Mouse (Mus musculus) CH12.LX (cell line): Measurements from ENCODE around the gene Ndufv3. TPM values are rescaled to one million over a fixed set of nuclear protein-coding genes. Genes with fewer than 3 reads are reported as not detected.

Experiments
- DNase-seq: peaks from one replicate; pipeline ENCODE4 v3.0.0-alpha.2; 2013; ENCODE audit errors: extremely low read depth
- H3K27ac ChIP-seq: 2 replicates; pipeline ENCODE4 v1.5.1; 2012; ENCODE audit warnings: low read depth, mild to moderate bottlenecking, control low read depth, moderate library complexity; ENCODE audit not compliant: insufficient read depth
- H3K27me3 ChIP-seq: replicated peaks from 2 replicates; pipeline ENCODE3; 2012; ENCODE audit warnings: inconsistent platforms
- H3K36me3 ChIP-seq, 2 experiments: replicated peaks in 1 of 2; 2 replicates each; pipeline versions ENCODE3 to v1.6.1; 2012; ENCODE audit warnings: inconsistent platforms in 1 of 2, low read length in 1 of 2, mild to moderate bottlenecking in 1 of 2, mixed read lengths in 1 of 2, moderate library complexity in 1 of 2; ENCODE audit not compliant: control insufficient read depth in 1 of 2, insufficient read depth in 1 of 2
- H3K4me1 ChIP-seq, 2 experiments: 2 replicates each; pipeline ENCODE4 v1.6.1; 2012; ENCODE audit warnings: inconsistent platforms in 1 of 2, moderate library complexity in 1 of 2; ENCODE audit not compliant: insufficient read depth in 2 of 2, control insufficient read depth in 1 of 2
- H3K4me2 ChIP-seq: 2 replicates; pipeline ENCODE4 v1.6.1; 2012; ENCODE audit warnings: low read depth, mild to moderate bottlenecking, control low read depth; ENCODE audit not compliant: poor library complexity, insufficient read depth, severe bottlenecking
- H3K4me3 ChIP-seq, 3 experiments: fragments of 150-350 bp in 1 of 3; sonication (generic) in 1 of 3; replicated peaks in 1 of 3; 2 replicates each; pipeline versions ENCODE3 to v1.5.1; 2011 to 2012; ENCODE audit warnings: low read depth in 2 of 3, low read length in 2 of 3, mild to moderate bottlenecking in 2 of 3, moderate library complexity in 2 of 3, control low read depth in 1 of 3, improper control_type of control experiment in 1 of 3, inconsistent platforms in 1 of 3, mixed read lengths in 1 of 3; ENCODE audit not compliant: poor library complexity in 1 of 3
- H3K79me2 ChIP-seq: replicated peaks from 2 replicates; pipeline ENCODE4 v1.6.1; 2012; ENCODE audit warnings: mild to moderate bottlenecking, moderate library complexity; ENCODE audit not compliant: control insufficient read depth, poor library complexity, insufficient read depth, severe bottlenecking; ENCODE audit errors: extremely low read depth
- H3K9ac ChIP-seq: 2 replicates; pipeline ENCODE4 v1.6.1; 2012; ENCODE audit warnings: low read depth, mild to moderate bottlenecking, control low read depth, moderate library complexity; ENCODE audit not compliant: insufficient read depth
- H3K9me3 ChIP-seq: replicated peaks from 2 replicates; pipeline ENCODE3; 2012; ENCODE audit warnings: low read length, inconsistent platforms, mixed read lengths
- BHLHE40 ChIP-seq: IDR thresholded peaks from 2 replicates; pipeline ENCODE4 v1.6.1; 2011; ENCODE audit warnings: mild to moderate bottlenecking, low read depth, low read length, improper control_type of control experiment
- CHD1 ChIP-seq: IDR thresholded peaks from 2 replicates; pipeline ENCODE4 v1.6.1; 2012; ENCODE audit warnings: low read depth, low read length, improper control_type of control experiment, inconsistent platforms
- CTCF ChIP-seq, 2 experiments: IDR thresholded peaks in 1 of 2; conservative IDR thresholded peaks in 1 of 2; 2 replicates each; pipeline ENCODE4 v1.5.1; 2011 to 2012; ENCODE audit warnings: low read depth in 2 of 2, low read length in 2 of 2, improper control_type of control experiment in 1 of 2, inconsistent platforms in 1 of 2, mild to moderate bottlenecking in 1 of 2, moderate library complexity in 1 of 2
- E2F4 ChIP-seq: IDR thresholded peaks from 2 replicates; pipeline ENCODE4 v1.6.1; 2011; ENCODE audit warnings: low read depth, low read length, improper control_type of control experiment; ENCODE audit not compliant: insufficient replicate concordance
- ELF1 ChIP-seq: IDR thresholded peaks from 2 replicates; pipeline ENCODE4 v1.6.1; 2014; ENCODE audit warnings: low read depth, mild to moderate bottlenecking, inconsistent platforms, low read length, improper control_type of control experiment
- EP300 ChIP-seq: IDR thresholded peaks from 2 replicates; pipeline ENCODE4 v1.6.1; 2011; ENCODE audit warnings: low read length, improper control_type of control experiment
- MAX ChIP-seq: IDR thresholded peaks from 2 replicates; pipeline ENCODE4 v1.6.1; 2011; ENCODE audit warnings: low read length, improper control_type of control experiment
- NRF1 ChIP-seq: IDR thresholded peaks from 2 replicates; pipeline ENCODE4 v1.6.1; 2014; ENCODE audit warnings: low read depth, mild to moderate bottlenecking, inconsistent platforms, low read length, improper control_type of control experiment, moderate library complexity
- POLR2A ChIP-seq: IDR thresholded peaks from 2 replicates; pipeline ENCODE4 v1.6.1; 2011; ENCODE audit warnings: low read depth, mild to moderate bottlenecking, improper control_type of control experiment, low read length
- TBP ChIP-seq: conservative IDR thresholded peaks from 2 replicates; pipeline ENCODE4 v1.6.1; 2011; ENCODE audit warnings: low read depth, low read length, improper control_type of control experiment
- TCF12 ChIP-seq: IDR thresholded peaks from 2 replicates; pipeline ENCODE4 v1.6.1; 2014; ENCODE audit warnings: low read depth, mild to moderate bottlenecking, inconsistent platforms, low read length, improper control_type of control experiment
- USF2 ChIP-seq: conservative IDR thresholded peaks from 2 replicates; pipeline ENCODE4 v1.6.1; 2011; ENCODE audit warnings: low read depth, low read length, improper control_type of control experiment
- ZC3H11A ChIP-seq: IDR thresholded peaks from 2 replicates; pipeline ENCODE4 v1.6.1; 2012; ENCODE audit warnings: low read depth, mild to moderate bottlenecking, inconsistent platforms, low read length, improper control_type of control experiment
- ZKSCAN1 ChIP-seq: IDR thresholded peaks from 2 replicates; pipeline ENCODE4 v1.6.1; 2012; ENCODE audit warnings: low read depth, inconsistent platforms, low read length, improper control_type of control experiment, borderline replicate concordance
- ZNF384 ChIP-seq: IDR thresholded peaks from 2 replicates; pipeline ENCODE4 v1.6.1; 2012; ENCODE audit warnings: low read depth, low read length, improper control_type of control experiment, inconsistent platforms
- dilution Hi-C: fragments of 300-500 bp; cut with MboI; formaldehyde crosslinking; loops from 2 replicates; pipeline ENCODE4 v1.14.3; 2020; ENCODE audit warnings: low sequenced_read_pairs; ENCODE audit not compliant: extremely low pct_unique_long_range_greater_than_20kb, extremely low pct_ligation_motif_present
- in situ Hi-C: fragments of 300-500 bp; cut with MboI; formaldehyde crosslinking; loops from 3 replicates; pipeline ENCODE4 v1.14.3; 2019; ENCODE audit warnings: low sequenced_read_pairs, low pct_ligation_motif_present, low pct_unique_long_range_greater_than_20kb, mixed read lengths
- polyA plus RNA-seq: library from polyadenylated mRNA; unstranded; fragments of >175 nt; gene quantifications from 2 replicates; pipeline ENCODE4 v1.2.1, GENCODE M21; 2012; ENCODE audit warnings: low read depth; ENCODE audit not compliant: insufficient read length
- total RNA-seq, 2 experiments: library from RNA; depleted of rRNA; stranded (reverse); fragments of 300-350 nt in 1 of 2; fragments of >200 nt in 1 of 2; gene quantifications; 2 replicates each; pipeline ENCODE4 v1.2.3; 2012 to 2014

The Ndufv3 gene
- total and polyA plus RNA-seq, 3 experiments = 292 to 409 (median 298) TPM

- Histone ChIP-seq H3K9me3 (no peaks in the 10 kb centered on the region), H3K9ac (no peak overlapping the region), H3K27me3 (no peaks in the 10 kb centered on the region), H3K27ac (no peak overlapping the region), H3K79me2 (peaks cover 23% of the 10 kb centered on the region), H3K36me3 (peaks cover 83 to 92% of the 10 kb centered on the region in 2 experiments), H3K4me3 (no peak overlapping the region), H3K4me2 (no peak overlapping the region), H3K4me1 (peaks cover 0 to 25% of the 10 kb centered on the region in 2 experiments; a peak in 3 of 4 replicates)
- DNase-seq = no peak
- in situ Hi-C loops = no loop called here
- dilution Hi-C loops = no loop called here
- no peak for TF ChIP-seq EP300
- no peak for TF ChIP-seq ZNF384
- TF ChIP-seq BHLHE40 = no peak
- no peak for TF ChIP-seq ZKSCAN1
- TF ChIP-seq POLR2A = no peak
- no peak for TF ChIP-seq MAX
- no peak for TF ChIP-seq CHD1
- no peak for TF ChIP-seq NRF1
- TF ChIP-seq USF2 = no peak
- TF ChIP-seq ELF1 = no peak
- no peak for TF ChIP-seq TCF12
- TF ChIP-seq ZC3H11A = no peak
- TF ChIP-seq TBP = no peak
- no peak for TF ChIP-seq E2F4
Measured at GRCm38 (mm10) chr17:31506282-31506681, 13.6 kb upstream of the Ndufv3 start.

DNA sequence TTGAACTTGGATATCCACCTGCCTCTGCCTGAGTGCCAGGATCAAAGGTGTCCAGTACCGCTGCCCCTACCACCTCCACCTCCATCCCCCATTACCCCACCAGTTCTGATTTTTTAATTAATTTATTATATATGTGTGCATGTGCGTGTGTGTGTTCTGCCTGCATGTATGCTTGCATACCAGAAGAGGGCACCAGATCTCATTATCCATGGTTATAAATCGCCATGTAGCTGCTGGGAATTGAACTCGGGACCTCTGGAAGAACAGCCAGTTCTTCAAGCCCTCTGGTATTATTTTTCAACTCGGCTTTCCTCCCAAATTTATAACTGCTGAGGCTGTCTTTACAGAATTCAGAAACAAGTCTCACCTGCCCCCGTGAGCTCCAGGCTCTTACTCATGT is 9.0 kb upstream of the Ndufv3 start:
- Histone ChIP-seq H3K36me3 (peaks cover 40 to 46% of the 10 kb centered on the region in 2 experiments), H3K9me3 (no peaks in the 10 kb centered on the region), H3K4me3 (peak overlapping the region; percentile 87 to 90 (median 89)), H3K4me1 (peaks cover 0 to 32% of the 10 kb centered on the region in 2 experiments; a peak in 3 of 4 replicates), H3K4me2 (peak overlapping the region; percentile 89), H3K79me2 (peaks cover 27% of the 10 kb centered on the region), H3K27me3 (no peaks in the 10 kb centered on the region), H3K27ac (no peak overlapping the region), H3K9ac (peak overlapping the region; percentile 88; the same call in 1 of the 2 replicates)
- TF ChIP-seq CTCF (conservative IDR thresholded peaks at IDR 0.05 in 1 of 2, IDR thresholded peaks at IDR 0.05 in 1 of 2; ENCODE audit: low read depth in 2 of 2, low read length in 2 of 2) (peak; percentile 28 to 40; a peak in 3 of 4 replicates), POLR2A (0 out of 2 replicates have a peak, but pooled peaks have one; percentile 20), TBP (no peak), USF2 (no peak)
- DNase-seq = peak; percentile 32
- dilution Hi-C loops = no loop called here
- in situ Hi-C loops = loop anchor here (10.0 kb wide), 1 partner anchor 154 kb away; no protein-coding TSS in a partner anchor
